Mouse (Mus musculus): ENCODE data around the gene Gm8356. TPM values are rescaled to one million over a fixed set of nuclear protein-coding genes. Genes with fewer than 3 reads are reported as not detected.
"Not testable (repeated sequence)": the region's sequence is repeated elsewhere in the genome, so short reads cannot be mapped to it uniquely, and the experiment has no call there.

Gm8356 gene
- polyA plus RNA-seq (2012; rRNA removed) = not detected in 2 replicates

GRCm38 (mm10) chr14:6537190-6537589 is at the start of gene Gm8356:
Gene Gm8356, minus strand, starts transcription at chr14:6537290.
- H3K27ac ChIP-seq (ENCODE audit: control insufficient read depth, insufficient read depth, low read length); H3K4me3 ChIP-seq (ENCODE audit: control insufficient read depth, insufficient read depth, low read length); H3K36me3 ChIP-seq (ENCODE audit: control insufficient read depth, insufficient read depth, low read length); H3K4me1 ChIP-seq (replicated peaks; ENCODE audit: control insufficient read depth, insufficient read depth, low read length); DNase-seq; H3K27me3 ChIP-seq (ENCODE audit: control insufficient read depth, insufficient read depth, low read length): not testable (repeated sequence)
- 63% methylated on average over 1 of the region's 2 CpGs for WGBS

GRCm38 (mm10) chr14:6486331-6486730 is 50.8 kb downstream of the Gm8356 start:
- 36% methylated on average over 1 of the region's 1 CpGs for WGBS
- not testable (repeated sequence) for H3K4me1 ChIP-seq (replicated peaks; ENCODE audit: control insufficient read depth, insufficient read depth, low read length); H3K27ac ChIP-seq (ENCODE audit: control insufficient read depth, insufficient read depth, low read length); H3K4me3 ChIP-seq (ENCODE audit: control insufficient read depth, insufficient read depth, low read length); DNase-seq; H3K27me3 ChIP-seq (ENCODE audit: control insufficient read depth, insufficient read depth, low read length); H3K36me3 ChIP-seq (ENCODE audit: control insufficient read depth, insufficient read depth, low read length)

- H3K27ac ChIP-seq (ENCODE audit: control insufficient read depth, insufficient read depth, low read length); H3K4me1 ChIP-seq (replicated peaks; ENCODE audit: control insufficient read depth, insufficient read depth, low read length); H3K36me3 ChIP-seq (ENCODE audit: control insufficient read depth, insufficient read depth, low read length); H3K27me3 ChIP-seq (ENCODE audit: control insufficient read depth, insufficient read depth, low read length); H3K4me3 ChIP-seq (ENCODE audit: control insufficient read depth, insufficient read depth, low read length); DNase-seq: not testable (repeated sequence)
- 82% methylated on average over 1 of the region's 1 CpGs for WGBS
Measured at GRCm38 (mm10) chr14:6485541-6485940, 51.5 kb downstream of the Gm8356 start.

- H3K27me3 ChIP-seq (ENCODE audit: control insufficient read depth, insufficient read depth, low read length); H3K36me3 ChIP-seq (ENCODE audit: control insufficient read depth, insufficient read depth, low read length); H3K4me3 ChIP-seq (ENCODE audit: control insufficient read depth, insufficient read depth, low read length); DNase-seq; H3K4me1 ChIP-seq (replicated peaks; ENCODE audit: control insufficient read depth, insufficient read depth, low read length); H3K27ac ChIP-seq (ENCODE audit: control insufficient read depth, insufficient read depth, low read length): not testable (repeated sequence)
- WGBS = 81% methylated on average over 8 of the region's 8 CpGs
Measured at GRCm38 (mm10) chr14:6482126-6482525, 55.0 kb downstream of the Gm8356 start.

Other genes with a start within 250 kb of the Gm8356 start
- not detected in 2 replicates for gene Gm21103, start 232.4 kb downstream of the Gm8356 start, polyA plus RNA-seq (2012; rRNA removed)
- not detected in 2 replicates for gene Gm3618, start 193.6 kb downstream of the Gm8356 start, polyA plus RNA-seq (2012; rRNA removed)
- not detected in 2 replicates for gene Gm16440, start 147.0 kb downstream of the Gm8356 start, polyA plus RNA-seq (2012; rRNA removed)
- gene Gm3591, start 124.8 kb downstream of the Gm8356 start, polyA plus RNA-seq (2012; rRNA removed) = 0.35 TPM in 1 of 2 replicates, not detected in the other
- gene Gm3594, start 92.7 kb downstream of the Gm8356 start, polyA plus RNA-seq (2012; rRNA removed) = not detected in 2 replicates
- gene Gm3629, start 53.3 kb upstream of the Gm8356 start, polyA plus RNA-seq (2012; rRNA removed) = 0.11 TPM in 1 of 2 replicates, not detected in the other
- not detected in 2 replicates for gene Gm3460, start 85.1 kb upstream of the Gm8356 start, polyA plus RNA-seq (2012; rRNA removed)
- gene Gm10251, start 146.9 kb upstream of the Gm8356 start, polyA plus RNA-seq (2012; rRNA removed) = not detected in 2 replicates
- gene Gm8050, start 183.0 kb upstream of the Gm8356 start, polyA plus RNA-seq (2012; rRNA removed) = not detected in 2 replicates
- 0.62 and 0.89 TPM in 2 replicates for gene Gm3636, start 205.0 kb upstream of the Gm8356 start, polyA plus RNA-seq (2012; rRNA removed)
- not detected in 2 replicates for gene Gm8362, start 237.1 kb upstream of the Gm8356 start, polyA plus RNA-seq (2012; rRNA removed)

All from thymus, adult 2 months (tissue).